In the genomic region with DNA sequence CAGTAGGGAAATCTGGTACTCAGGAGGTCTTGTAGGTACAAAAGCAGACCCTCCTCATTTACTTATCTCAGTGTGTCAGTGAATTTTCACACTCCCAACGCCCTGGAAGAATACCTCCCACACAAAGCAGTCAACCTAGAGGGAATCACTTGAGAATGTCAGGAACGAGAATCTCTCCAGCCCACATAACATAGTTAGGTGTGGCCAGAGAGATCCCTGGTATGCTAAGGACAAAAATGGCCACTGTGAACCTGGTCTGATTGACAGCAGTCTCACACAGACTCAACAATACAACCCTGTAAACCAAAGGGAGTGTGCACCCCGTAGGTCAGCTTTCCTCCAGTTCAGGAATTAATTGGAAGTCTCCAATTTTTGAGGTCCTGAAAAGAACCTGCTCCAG, we compare ENCODE assay signal across 27 mouse cellular contexts.
"Had no signal": no experiment of that assay in that cellular context is flagged by ENCODE, and none has a peak within 500 bp of the region (broad histone marks: within the 10 kb centered on the region; RNA-seq: fewer than 3 reads in every experiment).

No protein-coding gene starts in this region.

- H3K4me3 ChIP-seq: embryonic facial prominence, embryonic 10.5 days; embryonic facial prominence, embryonic 12.5 days; embryonic facial prominence, embryonic 13.5 days; embryonic facial prominence, embryonic 15.5 days; erythroblast, embryonic 14.5 days; forebrain, embryonic 10.5 days; forebrain, embryonic 12.5 days; forebrain, embryonic 13.5 days; forebrain, embryonic 15.5 days; gastrocnemius, adult 2 months; heart, adult 2 months had no signal

- H3K9me3 ChIP-seq: embryonic facial prominence, embryonic 10.5 days; embryonic facial prominence, embryonic 12.5 days; embryonic facial prominence, embryonic 13.5 days; embryonic facial prominence, embryonic 15.5 days; forebrain, embryonic 10.5 days; forebrain, embryonic 12.5 days; forebrain, embryonic 13.5 days; forebrain, embryonic 15.5 days had no signal

- DNase-seq: cerebellum, adult 9-10 months; cerebellum, adult 9-11 months; cerebellum, postnatal 10 days; cerebellum, postnatal 14 days; cerebellum, postnatal 25 days; cerebellum, postnatal 36 days; embryo, embryonic 11 days; forebrain, postnatal 0 days; gastrocnemius, adult 2 months; gastrocnemius, postnatal 10 days; gastrocnemius, postnatal 14 days; gastrocnemius, postnatal 25 days; gastrocnemius, postnatal 36 days; heart, adult 11 months; heart, adult 18-20 months; heart, adult 2 months had no signal

- H3K4me2 ChIP-seq: embryonic facial prominence, embryonic 12.5 days; embryonic facial prominence, embryonic 13.5 days; embryonic facial prominence, embryonic 15.5 days; forebrain, embryonic 12.5 days; forebrain, embryonic 13.5 days; forebrain, embryonic 15.5 days had no signal

- H3K36me3 ChIP-seq: embryonic facial prominence, embryonic 10.5 days; embryonic facial prominence, embryonic 12.5 days; embryonic facial prominence, embryonic 13.5 days; embryonic facial prominence, embryonic 15.5 days; forebrain, embryonic 10.5 days; forebrain, embryonic 12.5 days; forebrain, embryonic 15.5 days had no signal

- H3K9ac ChIP-seq: embryonic facial prominence, embryonic 12.5 days; embryonic facial prominence, embryonic 13.5 days; embryonic facial prominence, embryonic 15.5 days; forebrain, embryonic 12.5 days; forebrain, embryonic 13.5 days; forebrain, embryonic 15.5 days; forebrain, postnatal 0 days had no signal

- ATAC-seq: forebrain, embryonic 13.5 days; forebrain, embryonic 14.5 days; forebrain, embryonic 15.5 days; forebrain, embryonic 16.5 days; forebrain, postnatal 0 days had no signal

- H3K27ac ChIP-seq: embryonic facial prominence, embryonic 10.5 days; embryonic facial prominence, embryonic 12.5 days; embryonic facial prominence, embryonic 13.5 days; embryonic facial prominence, embryonic 15.5 days; forebrain, embryonic 10.5 days; forebrain, embryonic 12.5 days; forebrain, embryonic 13.5 days; forebrain, embryonic 15.5 days; gastrocnemius, adult 2 months; heart, adult 2 months had no signal

- H3K4me1 ChIP-seq: embryonic facial prominence, embryonic 10.5 days; embryonic facial prominence, embryonic 12.5 days; embryonic facial prominence, embryonic 13.5 days; embryonic facial prominence, embryonic 15.5 days; forebrain, embryonic 12.5 days; forebrain, embryonic 13.5 days; forebrain, embryonic 15.5 days had no signal

- H3K27me3 ChIP-seq: embryonic facial prominence, embryonic 12.5 days; embryonic facial prominence, embryonic 13.5 days; embryonic facial prominence, embryonic 15.5 days; forebrain, embryonic 12.5 days; forebrain, embryonic 13.5 days; forebrain, embryonic 15.5 days had no signal
